Mouse (Mus musculus): ENCODE measurements around the gene Mtif3.
A peak's percentile ranks its signal among the peaks of the same experiment; 100 is the strongest.

The Mtif3 gene

DNA sequence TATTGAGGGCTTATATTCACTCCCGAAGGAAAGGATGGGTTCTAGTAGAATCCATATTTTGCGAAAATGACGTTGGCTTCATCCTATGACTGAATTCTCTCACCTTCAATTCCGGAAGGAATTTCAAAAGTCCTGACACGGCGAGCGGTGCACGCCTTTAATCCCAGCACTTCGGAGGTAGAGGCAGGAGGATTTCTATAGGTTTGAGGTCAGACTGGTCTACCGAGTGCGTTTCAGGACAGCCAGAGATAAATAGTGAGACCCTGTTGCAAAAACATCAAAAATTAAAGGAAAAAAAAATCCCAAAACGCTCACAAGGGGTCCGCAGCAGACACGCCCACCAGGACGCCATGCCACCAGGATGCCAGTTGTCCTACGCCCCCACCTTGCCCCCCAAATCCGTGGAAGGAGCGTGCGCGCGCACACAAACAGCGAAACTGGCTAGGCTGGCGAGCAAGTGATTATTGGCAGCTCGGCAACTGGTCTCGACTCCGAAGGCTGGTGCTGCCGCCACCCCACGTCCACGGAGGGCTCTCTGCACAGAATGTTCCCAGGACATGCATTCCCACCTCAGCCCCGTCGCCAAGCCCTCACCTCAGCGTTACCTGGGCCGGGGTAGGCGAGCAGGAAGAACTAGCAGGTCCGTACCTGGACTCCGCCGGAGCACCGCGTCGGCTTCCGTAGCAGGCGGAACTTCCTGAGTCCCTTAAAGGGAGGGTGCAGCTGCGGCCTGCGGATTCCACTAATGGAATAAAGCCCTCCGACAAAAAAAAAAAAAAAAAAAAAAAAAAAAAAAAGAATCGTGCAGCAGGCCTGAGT is at the start of gene Mtif3:
Gene Mtif3 (minus strand): TSS at position 683 of the 819 bp plus-strand sequence.
- DNase-seq (ENCODE audit: low read depth, low spot score) = peak; percentile 93

GRCm38 (mm10) chr5:147011333-147011732 is 47.7 kb upstream of the Mtif3 start:
- peak; percentile 39 for DNase-seq (ENCODE audit: low read depth, low spot score)

DNA sequence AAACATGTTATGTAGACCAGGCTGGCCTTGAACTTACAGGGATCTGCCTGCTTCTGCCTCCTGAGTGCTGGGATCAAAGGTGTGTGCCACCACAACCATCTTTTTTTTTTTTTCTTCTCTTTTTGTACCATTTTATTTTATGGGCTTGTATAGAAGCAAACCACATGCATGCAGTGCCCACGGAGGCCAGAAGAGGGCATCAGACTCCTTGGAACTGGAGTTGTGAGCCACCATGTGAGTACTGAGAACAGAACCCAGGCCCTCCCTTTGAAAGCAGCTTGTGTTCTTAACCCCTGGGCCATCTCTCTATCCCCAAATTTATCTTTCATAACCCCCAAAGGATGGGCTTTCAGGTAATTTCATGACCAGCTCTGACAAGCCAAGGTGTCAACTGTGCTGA is 39.7 kb upstream of the Mtif3 start:
- DNase-seq (ENCODE audit: low read depth, low spot score) = no peak

GRCm38 (mm10) chr5:147001312-147001711 is 37.7 kb upstream of the Mtif3 start:
- DNase-seq (ENCODE audit: low read depth, low spot score) = peak; percentile 78

GRCm38 (mm10) chr5:146998802-146999201 is 35.2 kb upstream of the Mtif3 start:
- no peak for DNase-seq (ENCODE audit: low read depth, low spot score)

GRCm38 (mm10) chr5:146996812-146997211 is 33.2 kb upstream of the Mtif3 start:
- DNase-seq (ENCODE audit: low read depth, low spot score) = no peak

- no peak for DNase-seq (ENCODE audit: low read depth, low spot score)
Measured at GRCm38 (mm10) chr5:146994973-146995372, 31.4 kb upstream of the Mtif3 start.

- DNase-seq (ENCODE audit: low read depth, low spot score) = no peak
Measured at GRCm38 (mm10) chr5:146993509-146993908, 29.9 kb upstream of the Mtif3 start.

DNA sequence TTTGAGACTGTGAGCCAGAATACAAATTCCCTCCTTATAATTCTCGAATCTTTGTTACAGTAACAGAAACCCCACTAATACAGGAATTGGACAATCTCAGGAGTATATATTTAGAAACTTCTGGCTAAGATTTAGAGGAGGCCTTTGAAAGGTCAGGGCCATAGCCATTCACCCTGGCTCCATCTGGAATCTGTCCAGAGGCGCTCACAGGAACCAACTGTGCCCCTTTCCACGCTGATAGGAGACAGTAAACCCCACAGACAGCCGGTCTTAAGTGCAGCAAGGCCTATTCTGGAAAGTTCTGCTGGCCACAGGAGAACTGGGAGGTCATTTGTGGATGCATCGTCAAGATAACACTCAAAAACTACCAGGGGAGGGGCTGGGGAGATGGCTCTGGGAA is 25.5 kb upstream of the Mtif3 start:
- no peak for DNase-seq (ENCODE audit: low read depth, low spot score)

DNA sequence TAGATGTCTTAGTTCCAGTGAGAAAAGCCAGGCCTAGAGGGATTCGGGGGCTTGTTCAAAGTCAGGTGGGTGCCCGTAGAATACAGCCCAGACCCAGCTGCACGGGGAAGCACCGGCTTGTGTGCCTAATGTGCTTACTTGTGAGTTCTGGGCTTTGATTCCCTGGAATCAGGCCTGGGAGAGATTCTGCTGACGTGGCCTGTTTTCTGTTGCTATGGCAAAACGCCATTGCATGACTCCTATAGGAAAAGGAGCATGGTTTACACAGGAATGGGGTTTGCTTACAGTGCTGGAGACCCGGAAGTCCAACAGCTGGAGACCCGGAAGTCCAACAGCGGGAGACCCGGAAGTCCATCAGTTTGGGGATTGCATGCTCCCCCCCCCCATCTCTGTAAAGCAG is 24.0 kb upstream of the Mtif3 start:
- DNase-seq (ENCODE audit: low read depth, low spot score) = no peak

- no peak for DNase-seq (ENCODE audit: low read depth, low spot score)
Measured at GRCm38 (mm10) chr5:146985725-146986433, 22.3 kb upstream of the Mtif3 start.

DNA sequence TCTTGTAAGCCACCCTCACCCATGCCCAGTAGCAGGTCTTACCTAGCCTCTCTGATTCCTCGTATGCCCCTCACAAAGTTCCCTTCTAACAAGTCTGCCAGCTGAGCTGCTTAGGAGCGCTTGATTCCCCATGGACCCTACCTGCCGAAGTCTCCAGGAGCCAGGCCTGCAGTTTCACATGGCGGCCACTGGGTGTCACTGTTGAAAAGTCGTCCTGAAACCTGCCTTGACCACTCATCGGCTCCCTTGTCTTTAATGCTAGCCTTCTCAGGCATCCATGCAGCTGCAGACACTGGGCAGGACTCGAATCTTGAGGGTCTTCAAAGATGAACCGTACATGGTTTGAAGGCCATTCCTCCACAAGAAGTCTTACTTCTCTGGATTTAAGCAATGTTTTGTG is 19.6 kb upstream of the Mtif3 start:
- peak; percentile 84 for DNase-seq (ENCODE audit: low read depth, low spot score)

DNA sequence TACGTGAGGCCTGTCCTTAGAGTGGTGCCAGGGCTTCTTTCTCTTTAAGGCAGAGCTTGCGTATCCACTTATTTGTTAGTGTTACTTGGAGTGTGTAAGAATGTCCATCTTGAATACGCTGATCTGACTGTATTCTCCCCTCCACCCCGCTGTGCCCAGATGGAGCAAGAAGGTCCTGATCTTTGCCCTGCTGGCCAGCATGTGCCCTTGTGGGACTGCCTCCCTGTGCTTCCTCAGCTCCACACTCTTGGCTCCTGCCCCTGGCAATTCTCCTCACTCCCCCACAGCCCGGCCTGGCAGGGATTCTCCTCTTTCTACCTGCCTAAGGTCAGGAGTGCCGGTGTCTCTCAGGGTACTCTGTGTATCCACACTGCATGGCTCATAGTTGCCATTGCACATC is 17.8 kb upstream of the Mtif3 start:
- no peak for DNase-seq (ENCODE audit: low read depth, low spot score)

DNA sequence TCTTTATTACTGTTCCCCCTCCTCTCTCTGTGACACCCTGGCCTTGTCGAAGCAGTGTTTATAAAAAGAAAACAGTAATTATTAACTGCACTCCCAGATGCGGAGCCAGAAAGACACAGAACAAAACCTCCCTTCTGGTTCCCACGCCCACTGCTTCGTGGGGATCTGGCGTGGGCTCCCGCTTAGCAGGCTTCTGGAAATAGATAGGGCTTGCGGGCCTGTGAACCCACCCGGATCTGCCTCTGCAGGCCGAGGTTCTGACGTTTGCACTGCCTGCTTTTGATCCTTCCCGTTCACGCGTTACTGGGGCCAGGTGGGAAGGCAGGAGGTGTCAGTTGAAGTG is 11.2 kb upstream of the Mtif3 start:
- no peak for DNase-seq (ENCODE audit: low read depth, low spot score)

- no peak for DNase-seq (ENCODE audit: low read depth, low spot score)
Measured at GRCm38 (mm10) chr5:146973858-146974780, 10.5 kb upstream of the Mtif3 start.

DNA sequence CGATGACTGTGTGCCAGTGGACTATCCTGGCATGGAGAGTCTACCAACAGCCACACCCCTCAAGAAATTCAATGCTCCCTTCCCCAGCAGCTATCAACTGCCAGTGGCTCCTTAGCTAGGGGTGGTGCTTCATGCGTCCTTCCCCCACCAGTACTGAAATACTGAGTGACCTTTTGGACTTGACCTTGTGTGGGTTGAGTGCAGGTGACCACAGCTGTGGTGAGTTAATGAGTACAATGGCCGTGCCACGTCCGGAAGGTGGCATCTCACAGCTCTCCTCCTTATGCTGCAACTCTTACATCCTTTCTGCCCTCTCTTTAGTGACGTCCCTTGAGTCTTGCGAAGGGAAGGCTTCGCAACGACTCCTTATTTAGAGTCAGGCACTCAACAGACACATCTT is 9.8 kb upstream of the Mtif3 start:
- no peak for DNase-seq (ENCODE audit: low read depth, low spot score)

GRCm38 (mm10) chr5:146971776-146972561 is 8.4 kb upstream of the Mtif3 start:
- DNase-seq (ENCODE audit: low read depth, low spot score) = peak; percentile 84

- DNase-seq (ENCODE audit: low read depth, low spot score) = no peak
Measured at GRCm38 (mm10) chr5:146968695-146969393, 5.2 kb upstream of the Mtif3 start.

- DNase-seq (ENCODE audit: low read depth, low spot score) = peak; percentile 41
Measured at GRCm38 (mm10) chr5:146963937-146964278, 308 bp upstream of the Mtif3 start.

- DNase-seq (ENCODE audit: low read depth, low spot score) = no peak
Measured at GRCm38 (mm10) chr5:146956678-146957077, 6.9 kb downstream of the Mtif3 start.

- DNase-seq (ENCODE audit: low read depth, low spot score) = no peak
Measured at GRCm38 (mm10) chr5:146955651-146956050, 7.9 kb downstream of the Mtif3 start.
